Mouse (Mus musculus) limb, embryonic 12.5 days (tissue): Measurements from ENCODE around the gene Abhd16a. TPM values are rescaled to one million over a fixed set of nuclear protein-coding genes. Genes with fewer than 3 reads are reported as not detected.

Source experiments
- ATAC-seq: fragments of 200-750 bp; cut with Nextera tagmentation; 2 replicates; pipeline ENCODE4 v1.8.0; 2017; ENCODE audit warnings: low read depth, moderate TSS enrichment; ENCODE audit not compliant: insufficient number of reproducible peaks, insufficient read depth, low FRiP score, low TSS enrichment
- H3K27ac ChIP-seq: fragments of 300-500 bp; sonication (generic); 2 replicates; pipeline ENCODE4 v1.5.1; 2016; ENCODE audit warnings: mild to moderate bottlenecking, moderate library complexity
- H3K27me3 ChIP-seq: fragments of 300-500 bp; sonication (generic); 2 replicates; pipeline ENCODE4 v1.6.1; 2016; ENCODE audit warnings: mild to moderate bottlenecking, moderate library complexity
- H3K36me3 ChIP-seq: fragments of 300-500 bp; sonication (generic); 2 replicates; pipeline ENCODE4 v1.6.1; 2016; ENCODE audit warnings: mild to moderate bottlenecking, moderate library complexity
- H3K4me1 ChIP-seq: fragments of 300-500 bp; sonication (generic); replicated peaks from 2 replicates; pipeline ENCODE4 v1.6.1; 2016
- H3K4me2 ChIP-seq: fragments of 300-500 bp; sonication (generic); 2 replicates; pipeline ENCODE4 v1.6.1; 2016; ENCODE audit warnings: mild to moderate bottlenecking, moderate library complexity
- H3K4me3 ChIP-seq: fragments of 300-500 bp; sonication (generic); replicated peaks from 2 replicates; pipeline ENCODE4 v1.5.1; 2016; ENCODE audit warnings: mild to moderate bottlenecking
- H3K9ac ChIP-seq: fragments of 300-500 bp; sonication (generic); replicated peaks from 2 replicates; pipeline ENCODE4 v1.6.1; 2016; ENCODE audit warnings: mild to moderate bottlenecking, moderate library complexity
- H3K9me3 ChIP-seq: fragments of 300-500 bp; sonication (generic); 2 replicates; pipeline ENCODE4 v1.6.1; 2016; ENCODE audit warnings: mild to moderate bottlenecking, moderate library complexity
- WGBS: fragments of 180-500 bp; shearing (Covaris S2); methylation state at CpG from one replicate; pipeline ENCODE4 v1.1.7; 2016; 5-methylcytosine and 5-hydroxymethylcytosine counted together
- polyA plus RNA-seq: library from polyadenylated mRNA; unstranded; fragments of >200 nt; fragmentation: Nextera tagmentation; extraction: Ambion mirVana; gene quantifications from 2 replicates; pipeline ENCODE4 v1.2.1, GENCODE M21; 2016

Abhd16a gene
- polyA plus RNA-seq, result 74.5 and 75.3 TPM in 2 replicates

- peaks cover 12% of the 10 kb centered on the region for H3K4me1 ChIP-seq
- no peaks in the 10 kb centered on the region for H3K9me3 ChIP-seq
- peak within 1 kb of the TSS; percentile 75 for H3K9ac ChIP-seq
- peak within 1 kb of the TSS; percentile 58 for H3K4me3 ChIP-seq
- peaks cover 33% of the 10 kb centered on the region for H3K36me3 ChIP-seq
- H3K27me3 ChIP-seq, result no peaks in the 10 kb centered on the region
- ATAC-seq, result peak; percentile 97
- WGBS, result 3% methylated on average over 61 of the region's 67 CpGs
- peak within 1 kb of the TSS; percentile 93 for H3K27ac ChIP-seq
- peak within 1 kb of the TSS; percentile 65 for H3K4me2 ChIP-seq
These were observed at the start of gene Abhd16a for GRCm38 (mm10) chr17:35088825-35089644. Gene Abhd16a, plus strand, starts transcription at chr17:35089263.

- H3K27ac ChIP-seq, result no peak overlapping the region
- no peak overlapping the region for H3K4me2 ChIP-seq
- no peak overlapping the region for H3K4me3 ChIP-seq
- H3K27me3 ChIP-seq, result no peaks in the 10 kb centered on the region
- H3K4me1 ChIP-seq, result peaks cover 26% of the 10 kb centered on the region
- WGBS, result 78% methylated on average over 4 of the region's 4 CpGs
- no peak overlapping the region for H3K9ac ChIP-seq
- no peak for ATAC-seq
- no peaks in the 10 kb centered on the region for H3K9me3 ChIP-seq
- no peaks in the 10 kb centered on the region for H3K36me3 ChIP-seq
These were observed 45.3 kb upstream of the Abhd16a start for GRCm38 (mm10) chr17:35043794-35044193.

GRCm38 (mm10) chr17:35044904-35045806, 43.9 kb upstream of the Abhd16a start:
- no peak for ATAC-seq
- Histone ChIP-seq H3K9me3 (no peaks in the 10 kb centered on the region), H3K4me1 (peaks cover 39% of the 10 kb centered on the region), H3K4me3 (peak overlapping the region; percentile 62), H3K9ac (peak overlapping the region; percentile 84; the same call in 1 of the 2 replicates), H3K36me3 (no peaks in the 10 kb centered on the region), H3K27me3 (no peaks in the 10 kb centered on the region), H3K27ac (peak overlapping the region; percentile 45; the same call in 1 of the 2 replicates), H3K4me2 (peak overlapping the region; percentile 94)
- WGBS, result 87% methylated on average over 7 of the region's 7 CpGs

- Histone ChIP-seq H3K9ac (peak overlapping the region; percentile 84), H3K4me2 (peak overlapping the region; percentile 94), H3K27me3 (no peaks in the 10 kb centered on the region), H3K9me3 (no peaks in the 10 kb centered on the region), H3K36me3 (no peaks in the 10 kb centered on the region), H3K4me3 (peak overlapping the region; percentile 62), H3K27ac (peak overlapping the region; percentile 89), H3K4me1 (peaks cover 39% of the 10 kb centered on the region)
- ATAC-seq, result no peak; the same call in 1 of the 2 replicates
- 5% methylated on average over 48 of the region's 48 CpGs for WGBS
These were observed 43.0 kb upstream of the Abhd16a start for GRCm38 (mm10) chr17:35045807-35046680.

- H3K27ac ChIP-seq, result peak within 1 kb of the TSS; percentile 89
- WGBS, result 3% methylated on average over 33 of the region's 33 CpGs
- no peaks in the 10 kb centered on the region for H3K36me3 ChIP-seq
- H3K4me3 ChIP-seq, result peak within 1 kb of the TSS; percentile 62
- peak; percentile 97 for ATAC-seq
- no peaks in the 10 kb centered on the region for H3K27me3 ChIP-seq
- peak within 1 kb of the TSS; percentile 84 for H3K9ac ChIP-seq
- peak within 1 kb of the TSS; percentile 94 for H3K4me2 ChIP-seq
- H3K9me3 ChIP-seq, result no peaks in the 10 kb centered on the region
- H3K4me1 ChIP-seq, result peaks cover 44% of the 10 kb centered on the region
These were observed 42.2 kb upstream of the Abhd16a start, which contains the start of gene Msh5 for GRCm38 (mm10) chr17:35046681-35047455. Gene Msh5, minus strand, starts transcription at chr17:35046745.

GRCm38 (mm10) chr17:35047688-35048087, 41.4 kb upstream of the Abhd16a start:
- no peak overlapping the region for H3K4me3 ChIP-seq
- H3K9ac ChIP-seq, result no peak overlapping the region
- H3K27ac ChIP-seq, result peak overlapping the region; percentile 47
- no peaks in the 10 kb centered on the region for H3K9me3 ChIP-seq
- WGBS, result 56% methylated on average over 1 of the region's 1 CpGs
- H3K27me3 ChIP-seq, result no peaks in the 10 kb centered on the region
- H3K4me2 ChIP-seq, result no peak overlapping the region
- no peak for ATAC-seq
- H3K4me1 ChIP-seq, result peaks cover 52% of the 10 kb centered on the region
- peaks cover 5% of the 10 kb centered on the region for H3K36me3 ChIP-seq

- Histone ChIP-seq H3K27ac (peak overlapping the region; percentile 47), H3K4me3 (no peak overlapping the region), H3K4me2 (peak overlapping the region; percentile 7; the same call in 1 of the 2 replicates), H3K27me3 (no peaks in the 10 kb centered on the region), H3K9me3 (no peaks in the 10 kb centered on the region), H3K4me1 (peaks cover 53% of the 10 kb centered on the region), H3K9ac (no peak overlapping the region), H3K36me3 (peaks cover 12% of the 10 kb centered on the region)
- 38% methylated on average over 10 of the region's 11 CpGs for WGBS
- ATAC-seq, result no peak
These were observed 40.7 kb upstream of the Abhd16a start for GRCm38 (mm10) chr17:35048149-35048931.

- no peak for ATAC-seq
- peak overlapping the region; percentile 86 for H3K4me2 ChIP-seq
- H3K4me3 ChIP-seq, result peak overlapping the region; percentile 70; the same call in 1 of the 2 replicates
These were observed 40.1 kb upstream of the Abhd16a start for GRCm38 (mm10) chr17:35048932-35049440.

GRCm38 (mm10) chr17:35049561-35050016, 39.5 kb upstream of the Abhd16a start, which contains the start of gene Clic1:
Gene Clic1, plus strand, starts transcription at chr17:35049966.
- no peaks in the 10 kb centered on the region for H3K9me3 ChIP-seq
- H3K4me2 ChIP-seq, result peak within 1 kb of the TSS; percentile 86
- H3K4me1 ChIP-seq, result peaks cover 53% of the 10 kb centered on the region
- peaks cover 24% of the 10 kb centered on the region for H3K36me3 ChIP-seq
- under 1% methylated on average over 11 of the region's 11 CpGs for WGBS
- H3K27me3 ChIP-seq, result no peaks in the 10 kb centered on the region
- peak within 1 kb of the TSS; percentile 77 for H3K9ac ChIP-seq
- no peak for ATAC-seq
- peak within 1 kb of the TSS; percentile 95 for H3K27ac ChIP-seq
- peak within 1 kb of the TSS; percentile 70 for H3K4me3 ChIP-seq

More at GRCm38 (mm10) chr17:35048932-35049440, 40.1 kb upstream of the Abhd16a start:
- 78% methylated on average over 5 of the region's 5 CpGs for WGBS
- Histone ChIP-seq H3K4me1 (peaks cover 53% of the 10 kb centered on the region), H3K36me3 (peaks cover 18% of the 10 kb centered on the region), H3K27me3 (no peaks in the 10 kb centered on the region), H3K27ac (peak overlapping the region; percentile 95; the same call in 1 of the 2 replicates), H3K9ac (no peak overlapping the region), H3K9me3 (no peaks in the 10 kb centered on the region)
